Mouse (Mus musculus) brain, embryonic 14.5 days (tissue): Measurements from ENCODE around the gene Mlec.

Experiments
- CTCF ChIP-seq: fragments of 200-500 bp; IDR thresholded peaks from 2 replicates; pipeline ENCODE4 v1.5.1; 2012; ENCODE audit warnings: inconsistent platforms, mild to moderate bottlenecking, moderate library complexity, borderline replicate concordance; ENCODE audit not compliant: insufficient read depth, insufficient read length; ENCODE audit errors: extremely low read depth
- POLR2A ChIP-seq: fragments of 200-500 bp; IDR thresholded peaks from 2 replicates; pipeline ENCODE4 v1.6.1; 2012; ENCODE audit warnings: mild to moderate bottlenecking, inconsistent platforms, borderline replicate concordance; ENCODE audit not compliant: poor library complexity, insufficient read depth, insufficient read length, severe bottlenecking; ENCODE audit errors: extremely low read depth

GRCm38 (mm10) chr5:115183482-115183881 is 25.5 kb upstream of the Mlec start:
- TF ChIP-seq CTCF (no peak), POLR2A (no peak)
